Mouse (Mus musculus): ENCODE data around the gene Ly6g6d. TPM values are rescaled to one million over a fixed set of nuclear protein-coding genes. Genes with fewer than 3 reads are reported as not detected.

Ly6g6d gene
- polyA plus RNA-seq, 1 experiment: 8.9 TPM

GRCm38 (mm10) chr17:35021842-35022477 is 55.9 kb downstream of the Ly6g6d start:
- Histone ChIP-seq H3K27ac (ENCODE audit: insufficient read depth, low read depth, low read length) (peak overlapping the region; percentile 86), H3K36me3 (ENCODE audit: control insufficient read depth, insufficient read depth, low read length) (no peaks in the 10 kb centered on the region), H3K4me1 (ENCODE audit: control insufficient read depth, insufficient read depth, low read length) (no peaks in the 10 kb centered on the region), H3K4me3 (ENCODE audit: insufficient read depth, low read depth, low read length) (no peak overlapping the region), H3K27me3 (replicated peaks; ENCODE audit: control insufficient read depth, insufficient read depth, low read length) (no peaks in the 10 kb centered on the region)
- 66% methylated on average over 6 of the region's 6 CpGs for WGBS
- TF ChIP-seq CTCF (conservative IDR thresholded peaks at IDR 0.05; ENCODE audit: insufficient read depth, insufficient read length, low read depth, low read length) (no peak), POLR2A (IDR thresholded peaks at IDR 0.05; ENCODE audit: low read depth, low read length) (no peak)
- peak; percentile 44 for DNase-seq

Other genes starting within 250 kb of the Ly6g6d start
- gene Stk19, start 241.1 kb downstream of the Ly6g6d start, polyA plus RNA-seq (2012; rRNA removed): 35.7 and 36.7 TPM in 2 replicates
- gene Dxo, start 241.0 kb downstream of the Ly6g6d start, polyA plus RNA-seq (2012; rRNA removed): 52.6 and 59.2 TPM in 2 replicates
- gene Skiv2l, start 227.9 kb downstream of the Ly6g6d start, polyA plus RNA-seq (2012; rRNA removed): 58.2 and 69.5 TPM in 2 replicates
- 24.2 and 26.2 TPM in 2 replicates for gene Nelfe, start 227.7 kb downstream of the Ly6g6d start, polyA plus RNA-seq (2012; rRNA removed)
- gene Cfb, start 215.5 kb downstream of the Ly6g6d start, polyA plus RNA-seq (2012; rRNA removed): 191 and 199 TPM in 2 replicates
- gene Zbtb12, start 198.6 kb downstream of the Ly6g6d start, polyA plus RNA-seq (2012; rRNA removed): 9.4 and 10.8 TPM in 2 replicates
- 0.05 TPM in 1 of 2 replicates, not detected in the other for gene Gm20547, start 196.0 kb downstream of the Ly6g6d start, polyA plus RNA-seq (2012; rRNA removed)
- 62.9 and 73.4 TPM in 2 replicates for gene C2, start 179.8 kb downstream of the Ly6g6d start, polyA plus RNA-seq (2012; rRNA removed)
- gene Ehmt2, start 179.6 kb downstream of the Ly6g6d start, polyA plus RNA-seq (2012; rRNA removed): 134 and 169 TPM in 2 replicates
- 73.5 and 88.1 TPM in 2 replicates for gene Slc44a4, start 163.6 kb downstream of the Ly6g6d start, polyA plus RNA-seq (2012; rRNA removed)
- 448 and 498 TPM in 2 replicates for gene Neu1, start 146.8 kb downstream of the Ly6g6d start, polyA plus RNA-seq (2012; rRNA removed)
- gene Hspa1b, start 118.8 kb downstream of the Ly6g6d start, polyA plus RNA-seq (2012; rRNA removed): 38.8 and 56.5 TPM in 2 replicates
- gene Gm20481, start 108.2 kb downstream of the Ly6g6d start, polyA plus RNA-seq (2012; rRNA removed): not detected in 2 replicates
- 23.4 and 31.5 TPM in 2 replicates for gene Hspa1a, start 105.9 kb downstream of the Ly6g6d start, polyA plus RNA-seq (2012; rRNA removed)
- gene Hspa1l, start 105.4 kb downstream of the Ly6g6d start, polyA plus RNA-seq (2012; rRNA removed): 0.33 and 0.58 TPM in 2 replicates
- gene Lsm2, start 96.2 kb downstream of the Ly6g6d start, polyA plus RNA-seq (2012; rRNA removed): 70.2 and 88.2 TPM in 2 replicates
- gene Vars, start 77.1 kb downstream of the Ly6g6d start, polyA plus RNA-seq (2012; rRNA removed): 52.5 and 64.5 TPM in 2 replicates
- 0.80 and 0.89 TPM in 2 replicates for gene Vwa7, start 61.5 kb downstream of the Ly6g6d start, polyA plus RNA-seq (2012; rRNA removed)
- 0.69 and 0.77 TPM in 2 replicates for gene Sapcd1, start 50.0 kb downstream of the Ly6g6d start, polyA plus RNA-seq (2012; rRNA removed)
- 1.6 and 2.4 TPM in 2 replicates for gene Msh5, start 31.3 kb downstream of the Ly6g6d start, polyA plus RNA-seq (2012; rRNA removed)
- gene Clic1, start 28.1 kb downstream of the Ly6g6d start, polyA plus RNA-seq (2012; rRNA removed): 105 and 117 TPM in 2 replicates
- 37.7 and 41.0 TPM in 2 replicates for gene Ddah2, start 19.0 kb downstream of the Ly6g6d start, polyA plus RNA-seq (2012; rRNA removed)
- 0.13 and 0.16 TPM in 2 replicates for gene Ly6g6c, start 12.7 kb downstream of the Ly6g6d start, polyA plus RNA-seq (2012; rRNA removed)
- 0.46 and 0.66 TPM in 2 replicates for gene Mpig6b, start 11.9 kb downstream of the Ly6g6d start, polyA plus RNA-seq (2012; rRNA removed)
- gene Ly6g6e, start 1.2 kb downstream of the Ly6g6d start, polyA plus RNA-seq (2012; rRNA removed): 2.1 and 2.5 TPM in 2 replicates
- gene Ly6g6f, start 7.5 kb upstream of the Ly6g6d start, polyA plus RNA-seq (2012; rRNA removed): not detected in 2 replicates
- 156 and 217 TPM in 2 replicates for gene Abhd16a, start 11.2 kb upstream of the Ly6g6d start, polyA plus RNA-seq (2012; rRNA removed)
- not detected in 2 replicates for gene Ly6g5c, start 30.2 kb upstream of the Ly6g6d start, polyA plus RNA-seq (2012; rRNA removed)
- 0.81 and 1.0 TPM in 2 replicates for gene Ly6g5b, start 37.4 kb upstream of the Ly6g6d start, polyA plus RNA-seq (2012; rRNA removed)
- gene Gpank1, start 43.4 kb upstream of the Ly6g6d start, polyA plus RNA-seq (2012; rRNA removed): 15.1 and 15.5 TPM in 2 replicates
- gene Csnk2b, start 44.0 kb upstream of the Ly6g6d start, polyA plus RNA-seq (2012; rRNA removed): 434 and 474 TPM in 2 replicates
- 10.7 and 12.9 TPM in 2 replicates for gene D17H6S53E, start 48.3 kb upstream of the Ly6g6d start, polyA plus RNA-seq (2012; rRNA removed)
- 138 and 157 TPM in 2 replicates for gene Apom, start 54.0 kb upstream of the Ly6g6d start, polyA plus RNA-seq (2012; rRNA removed)
- 145 and 160 TPM in 2 replicates for gene Bag6, start 57.1 kb upstream of the Ly6g6d start, polyA plus RNA-seq (2012; rRNA removed)
- gene Prrc2a, start 86.8 kb upstream of the Ly6g6d start, polyA plus RNA-seq (2012; rRNA removed): 237 and 272 TPM in 2 replicates
- 0.65 and 2.6 TPM in 2 replicates for gene Aif1, start 98.0 kb upstream of the Ly6g6d start, polyA plus RNA-seq (2012; rRNA removed)
- gene Lst1, start 110.4 kb upstream of the Ly6g6d start, polyA plus RNA-seq (2012; rRNA removed): 9.4 and 17.7 TPM in 2 replicates
- 2.5 and 20.9 TPM in 2 replicates for gene Ltb, start 116.4 kb upstream of the Ly6g6d start, polyA plus RNA-seq (2012; rRNA removed)
- 0.64 and 0.94 TPM in 2 replicates for gene Tnf, start 123.9 kb upstream of the Ly6g6d start, polyA plus RNA-seq (2012; rRNA removed)
- gene Lta, start 127.3 kb upstream of the Ly6g6d start, polyA plus RNA-seq (2012; rRNA removed): 0.08 and 1.1 TPM in 2 replicates
- gene Gm16181, start 142.8 kb upstream of the Ly6g6d start, polyA plus RNA-seq (2012; rRNA removed): not detected in 2 replicates
- gene Atp6v1g2, start 155.6 kb upstream of the Ly6g6d start, polyA plus RNA-seq (2012; rRNA removed): 6.6 and 6.7 TPM in 2 replicates
- 11.5 and 11.7 TPM in 2 replicates for gene Nfkbil1, start 157.7 kb upstream of the Ly6g6d start, polyA plus RNA-seq (2012; rRNA removed)
- 203 and 206 TPM in 2 replicates for gene Ddx39b, start 163.7 kb upstream of the Ly6g6d start, polyA plus RNA-seq (2012; rRNA removed)
- gene H2-D1, start 184.7 kb upstream of the Ly6g6d start, polyA plus RNA-seq (2012; rRNA removed): 340 and 351 TPM in 2 replicates
- 0.03 TPM in 1 of 2 replicates, not detected in the other for gene H2-Q1, start 242.3 kb upstream of the Ly6g6d start, polyA plus RNA-seq (2012; rRNA removed)

Data from kidney, adult 2 months (tissue).